In the genomic region with DNA sequence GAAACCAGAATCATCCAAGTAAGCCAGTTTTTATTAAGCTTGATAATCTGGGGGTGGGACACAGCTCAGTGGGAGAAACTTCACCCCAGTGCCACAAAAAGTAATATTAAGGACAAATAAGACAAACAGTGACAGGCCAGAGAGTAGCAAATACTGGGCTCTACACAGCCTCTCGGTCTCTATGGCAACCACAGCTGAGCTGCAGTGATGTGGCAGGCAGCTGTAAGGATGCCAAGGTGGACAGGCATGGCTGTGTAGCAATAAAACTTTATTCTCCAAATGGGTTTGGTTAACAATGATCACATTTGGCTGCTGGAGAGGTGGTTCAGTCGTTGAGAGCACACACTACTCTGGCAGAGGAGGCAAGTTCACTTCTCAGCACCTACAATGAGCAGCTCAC, we compare ENCODE assay signal across 22 mouse cellular contexts.
A peak's percentile ranks its signal among the peaks of the same experiment; 100 is the strongest.
DNase-seq lines count a peak whose midpoint lies in the region; ATAC-seq lines count a peak whose summit lies in the region.
"Had no signal": no experiment of that assay in that cellular context is flagged by ENCODE, and none has a peak within 500 bp of the region (broad histone marks: within the 10 kb centered on the region; RNA-seq: fewer than 3 reads in every experiment).

No protein-coding gene starts in this region.

- no peak for ATAC-seq in forebrain, embryonic 14.5 days
- ATAC-seq in forebrain, embryonic 15.5 days (replicated peaks): no peak; the same call in 1 of the 2 replicates
- ATAC-seq in midbrain, embryonic 13.5 days: peak; percentile 72; the same call in 1 of the 2 replicates
- ATAC-seq in midbrain, embryonic 16.5 days: peak; percentile 78; the same call in 1 of the 2 replicates
- ATAC-seq: liver, embryonic 12.5 days had no signal

- no peak overlapping the region for H3K4me2 ChIP-seq in forebrain, embryonic 14.5 days (ENCODE audit: low read length)
- no peak overlapping the region for H3K4me2 ChIP-seq in forebrain, embryonic 15.5 days (replicated peaks)
- H3K4me2 ChIP-seq in midbrain, embryonic 13.5 days (replicated peaks): no peak overlapping the region
- no peak overlapping the region for H3K4me2 ChIP-seq in midbrain, embryonic 16.5 days (ENCODE audit: low read length)
- H3K4me2 ChIP-seq: embryonic facial prominence, embryonic 15.5 days; liver, embryonic 12.5 days had no signal

- H3K27me3 ChIP-seq in forebrain, embryonic 14.5 days (replicated peaks; ENCODE audit: control insufficient read depth, insufficient read depth, low read length): no peaks in the 10 kb centered on the region
- H3K27me3 ChIP-seq in forebrain, embryonic 15.5 days: no peaks in the 10 kb centered on the region
- 0 out of 2 replicates have a peak, but pooled peaks cover 3% of the 10 kb centered on the region for H3K27me3 ChIP-seq in midbrain, embryonic 13.5 days
- H3K27me3 ChIP-seq in midbrain, embryonic 10.5 days (ENCODE audit: low read depth, poor library complexity, severe bottlenecking): no peaks in the 10 kb centered on the region
- no peaks in the 10 kb centered on the region for H3K27me3 ChIP-seq in midbrain, embryonic 16.5 days (ENCODE audit: control insufficient read depth, insufficient read depth, low read depth, low read length)
- H3K27me3 ChIP-seq: embryonic facial prominence, embryonic 15.5 days; liver, embryonic 12.5 days had no signal

- no peak overlapping the region for H3K4me3 ChIP-seq in forebrain, embryonic 14.5 days (ENCODE audit: low read depth, low read length)
- H3K4me3 ChIP-seq in forebrain, embryonic 15.5 days: no peak overlapping the region
- H3K4me3 ChIP-seq in midbrain, embryonic 13.5 days (replicated peaks): no peak overlapping the region
- no peak overlapping the region for H3K4me3 ChIP-seq in midbrain, embryonic 10.5 days
- no peak overlapping the region for H3K4me3 ChIP-seq in midbrain, embryonic 16.5 days (ENCODE audit: low read depth, low read length)
- H3K4me3 ChIP-seq: embryonic facial prominence, embryonic 15.5 days; heart, embryonic 10.5 days; limb, embryonic 10.5 days; liver, embryonic 12.5 days; megakaryocyte, embryonic 14.5 days had no signal

- no peaks in the 10 kb centered on the region for H3K9me3 ChIP-seq in forebrain, embryonic 14.5 days (replicated peaks; ENCODE audit: control insufficient read depth, low read length)
- no peaks in the 10 kb centered on the region for H3K9me3 ChIP-seq in forebrain, embryonic 15.5 days
- no peaks in the 10 kb centered on the region for H3K9me3 ChIP-seq in midbrain, embryonic 13.5 days
- H3K9me3 ChIP-seq in midbrain, embryonic 10.5 days (replicated peaks): no peaks in the 10 kb centered on the region
- H3K9me3 ChIP-seq in midbrain, embryonic 16.5 days (replicated peaks; ENCODE audit: control insufficient read depth, low read length, poor library complexity, severe bottlenecking): no peaks in the 10 kb centered on the region
- H3K9me3 ChIP-seq: embryonic facial prominence, embryonic 15.5 days; heart, embryonic 10.5 days; limb, embryonic 10.5 days had no signal

- no peaks in the 10 kb centered on the region for H3K36me3 ChIP-seq in forebrain, embryonic 14.5 days (ENCODE audit: control insufficient read depth, insufficient read depth, low read length)
- no peaks in the 10 kb centered on the region for H3K36me3 ChIP-seq in forebrain, embryonic 15.5 days
- H3K36me3 ChIP-seq in midbrain, embryonic 13.5 days: no peaks in the 10 kb centered on the region
- H3K36me3 ChIP-seq in midbrain, embryonic 10.5 days: no peaks in the 10 kb centered on the region
- no peaks in the 10 kb centered on the region for H3K36me3 ChIP-seq in midbrain, embryonic 16.5 days (ENCODE audit: control insufficient read depth, insufficient read depth, low read length)
- H3K36me3 ChIP-seq: embryonic facial prominence, embryonic 15.5 days; heart, embryonic 10.5 days; limb, embryonic 10.5 days; liver, embryonic 12.5 days had no signal

- DNase-seq in forebrain, embryonic 14.5 days (ENCODE audit: low spot score): peak; percentile 74
- no peak for DNase-seq in midbrain, embryonic 10.5 days (ENCODE audit: low spot score)
- DNase-seq in brain, adult 2 months (ENCODE audit: low read depth, low spot score): peak; percentile 22
- DNase-seq in heart, postnatal 14 days: no peak
- no peak for DNase-seq in kidney, adult 18-20 months
- DNase-seq: adrenal gland, postnatal 14 days; cerebellum, postnatal 36 days; gastrocnemius, postnatal 25 days; heart, postnatal 36 days; kidney, adult 11 months; kidney, postnatal 14 days; spleen, adult 18-20 months; thymus, postnatal 14 days had no signal

- H3K4me1 ChIP-seq in forebrain, embryonic 14.5 days (ENCODE audit: control insufficient read depth, insufficient read depth, low read length): no peaks in the 10 kb centered on the region
- peaks cover 4% of the 10 kb centered on the region; the same call in 1 of the 2 replicates for H3K4me1 ChIP-seq in forebrain, embryonic 15.5 days
- peaks cover 8% of the 10 kb centered on the region for H3K4me1 ChIP-seq in midbrain, embryonic 13.5 days (replicated peaks)
- peaks cover 14% of the 10 kb centered on the region for H3K4me1 ChIP-seq in midbrain, embryonic 10.5 days
- 0 out of 2 replicates have a peak, but pooled peaks cover 2% of the 10 kb centered on the region for H3K4me1 ChIP-seq in midbrain, embryonic 16.5 days (ENCODE audit: control insufficient read depth, insufficient read depth, low read length)
- H3K4me1 ChIP-seq: embryonic facial prominence, embryonic 15.5 days; liver, embryonic 12.5 days had no signal

- intact Hi-C loops in heart, postnatal 14 days (cut with DNase I): no loop called here

- H3K9ac ChIP-seq in forebrain, embryonic 14.5 days (ENCODE audit: low read length): no peak overlapping the region
- H3K9ac ChIP-seq in forebrain, embryonic 15.5 days (replicated peaks): no peak overlapping the region
- H3K9ac ChIP-seq in midbrain, embryonic 13.5 days (replicated peaks): no peak overlapping the region
- H3K9ac ChIP-seq in midbrain, embryonic 16.5 days (ENCODE audit: low read depth, low read length): no peak overlapping the region
- H3K9ac ChIP-seq: embryonic facial prominence, embryonic 15.5 days; liver, embryonic 12.5 days had no signal

- 54% methylated on average over 2 of the region's 2 CpGs for WGBS in forebrain, embryonic 14.5 days
- WGBS in forebrain, embryonic 15.5 days: 40% methylated on average over 2 of the region's 2 CpGs
- WGBS in midbrain, embryonic 13.5 days: 50% methylated on average over 2 of the region's 2 CpGs
- WGBS in midbrain, embryonic 10.5 days: 57% methylated on average over 2 of the region's 2 CpGs
- WGBS in midbrain, embryonic 16.5 days: 46% methylated on average over 2 of the region's 2 CpGs

- H3K27ac ChIP-seq in forebrain, embryonic 14.5 days (ENCODE audit: low read depth, low read length): no peak overlapping the region
- no peak overlapping the region for H3K27ac ChIP-seq in forebrain, embryonic 15.5 days (replicated peaks)
- no peak overlapping the region for H3K27ac ChIP-seq in midbrain, embryonic 13.5 days
- H3K27ac ChIP-seq in midbrain, embryonic 10.5 days (replicated peaks): no peak overlapping the region
- H3K27ac ChIP-seq in midbrain, embryonic 16.5 days (ENCODE audit: low read length): no peak overlapping the region
- H3K27ac ChIP-seq: embryonic facial prominence, embryonic 15.5 days; heart, embryonic 10.5 days; limb, embryonic 10.5 days; liver, embryonic 12.5 days; stomach, postnatal 0 days had no signal

Comparison
In these comparisons a context has a peak if more than half of its experiments do, and no peak if none do; other contexts are left out.
1. ATAC-seq: peak in midbrain, embryonic 13.5 days (single experiment) and midbrain, embryonic 16.5 days (single experiment); none in forebrain, embryonic 14.5 days (single experiment) and forebrain, embryonic 15.5 days (single experiment).
2. DNase-seq: peak in forebrain, embryonic 14.5 days (single experiment) and brain, adult 2 months (single experiment); none in midbrain, embryonic 10.5 days (single experiment), heart, postnatal 14 days (0 of 2) and kidney, adult 18-20 months (single experiment).